Mouse (Mus musculus): ENCODE measurements around the gene Gm10197. TPM values are rescaled to one million over a fixed set of nuclear protein-coding genes. Genes with fewer than 3 reads are reported as not detected.

Gene Gm10197
- total and polyA plus RNA-seq, 2 experiments from 2014 or later: not detected

GRCm38 (mm10) chr19:53389851-53390431 lies 18.4 kb upstream of the Gm10197 start:
- H3K9ac ChIP-seq (replicated peaks; ENCODE audit: low read length): peak overlapping the region; percentile 99
- H3K27ac ChIP-seq: peak overlapping the region; percentile 98
- ATAC-seq (peak; percentile 82), DNase-seq (ENCODE audit: low spot score) (peak; percentile 66)
- no peaks in the 10 kb centered on the region for H3K9me3 ChIP-seq (ENCODE audit: low read length)
- under 1% methylated on average over 59 of the region's 59 CpGs for WGBS
- peaks cover 15% of the 10 kb centered on the region; the same call in 1 of the 2 replicates for H3K36me3 ChIP-seq (ENCODE audit: insufficient read depth, low read length)
- peak overlapping the region; percentile 70 for H3K4me2 ChIP-seq (ENCODE audit: low read depth, low read length)
- H3K4me3 ChIP-seq (ENCODE audit: low read length): peak overlapping the region; percentile 84
- peaks cover 6% of the 10 kb centered on the region; the same call in 1 of the 2 replicates for H3K4me1 ChIP-seq (ENCODE audit: insufficient read depth, low read length)
- no peak for TF ChIP-seq CTCF (IDR thresholded peaks at IDR 0.05; ENCODE audit: low read depth)
- H3K27me3 ChIP-seq (ENCODE audit: insufficient read depth, low read length): no peaks in the 10 kb centered on the region

- Histone ChIP-seq H3K4me1 (ENCODE audit: insufficient read depth, low read length) (peaks cover 6% of the 10 kb centered on the region; the same call in 1 of the 2 replicates), H3K27me3 (ENCODE audit: insufficient read depth, low read length) (no peaks in the 10 kb centered on the region), H3K9ac (replicated peaks; ENCODE audit: low read length) (peak overlapping the region; percentile 99), H3K36me3 (ENCODE audit: insufficient read depth, low read length) (peaks cover 15% of the 10 kb centered on the region; the same call in 1 of the 2 replicates), H3K4me3 (ENCODE audit: low read length) (peak overlapping the region; percentile 84), H3K9me3 (ENCODE audit: low read length) (no peaks in the 10 kb centered on the region), H3K4me2 (ENCODE audit: low read depth, low read length) (peak overlapping the region; percentile 70), H3K27ac (peak overlapping the region; percentile 98; the same call in 1 of the 2 replicates)
- ATAC-seq (no peak), DNase-seq (ENCODE audit: low spot score) (no peak)
- no peak for TF ChIP-seq CTCF (IDR thresholded peaks at IDR 0.05; ENCODE audit: low read depth)
- WGBS: 22% methylated on average over 6 of the region's 6 CpGs
Measured at GRCm38 (mm10) chr19:53389417-53389816, 17.9 kb upstream of the Gm10197 start.

DNA sequence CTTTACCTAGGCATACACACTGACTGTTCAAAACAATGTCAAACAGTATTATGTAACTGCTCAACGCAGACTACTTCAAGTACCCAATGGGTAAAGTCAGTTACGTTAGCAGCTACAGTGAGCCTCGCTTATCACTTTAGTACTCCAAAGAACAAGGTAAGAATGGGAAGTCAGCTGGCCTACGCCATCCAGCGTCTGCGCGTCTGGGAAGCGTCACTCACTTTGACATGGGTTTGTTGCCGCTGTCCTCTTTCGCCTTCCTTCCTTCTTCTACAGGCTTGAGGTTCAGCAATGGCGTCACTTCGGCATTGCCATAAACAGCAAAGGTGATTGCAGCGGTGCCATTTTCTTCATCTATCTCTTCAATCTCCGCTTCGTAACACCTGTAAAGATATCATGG lies 11.8 kb upstream of the Gm10197 start:
- peaks cover 37% of the 10 kb centered on the region for H3K36me3 ChIP-seq (ENCODE audit: insufficient read depth, low read length)
- no peak for TF ChIP-seq CTCF (IDR thresholded peaks at IDR 0.05; ENCODE audit: low read depth)

GRCm38 (mm10) chr19:53378421-53378820 lies 6.9 kb upstream of the Gm10197 start:
- H3K4me3 ChIP-seq (ENCODE audit: low read length): no peak overlapping the region
- H3K4me1 ChIP-seq (ENCODE audit: insufficient read depth, low read length): no peaks in the 10 kb centered on the region
- no peaks in the 10 kb centered on the region for H3K9me3 ChIP-seq (ENCODE audit: low read length)
- no peak overlapping the region for H3K27ac ChIP-seq
- DNase-seq (ENCODE audit: low spot score) (no peak), ATAC-seq (no peak)
- H3K4me2 ChIP-seq (ENCODE audit: low read depth, low read length): no peak overlapping the region
- WGBS: 91% methylated on average over 10 of the region's 10 CpGs
- no peak overlapping the region for H3K9ac ChIP-seq (replicated peaks; ENCODE audit: low read length)
- H3K36me3 ChIP-seq (ENCODE audit: insufficient read depth, low read length): peaks cover 19% of the 10 kb centered on the region
- no peak for TF ChIP-seq CTCF (IDR thresholded peaks at IDR 0.05; ENCODE audit: low read depth)
- no peaks in the 10 kb centered on the region for H3K27me3 ChIP-seq (ENCODE audit: insufficient read depth, low read length)

More for the DNA sequence above, 11.8 kb upstream of the Gm10197 start:
- no peak overlapping the region for H3K27ac ChIP-seq
- H3K4me3 ChIP-seq (ENCODE audit: low read length): no peak overlapping the region
- no peaks in the 10 kb centered on the region for H3K27me3 ChIP-seq (ENCODE audit: insufficient read depth, low read length)
- H3K9me3 ChIP-seq (ENCODE audit: low read length): no peaks in the 10 kb centered on the region
- WGBS: 97% methylated on average over 15 of the region's 15 CpGs
- H3K9ac ChIP-seq (replicated peaks; ENCODE audit: low read length): no peak overlapping the region
- DNase-seq (ENCODE audit: low spot score) (no peak), ATAC-seq (no peak)
- no peak overlapping the region for H3K4me2 ChIP-seq (ENCODE audit: low read depth, low read length)
- no peaks in the 10 kb centered on the region for H3K4me1 ChIP-seq (ENCODE audit: insufficient read depth, low read length)

DNA sequence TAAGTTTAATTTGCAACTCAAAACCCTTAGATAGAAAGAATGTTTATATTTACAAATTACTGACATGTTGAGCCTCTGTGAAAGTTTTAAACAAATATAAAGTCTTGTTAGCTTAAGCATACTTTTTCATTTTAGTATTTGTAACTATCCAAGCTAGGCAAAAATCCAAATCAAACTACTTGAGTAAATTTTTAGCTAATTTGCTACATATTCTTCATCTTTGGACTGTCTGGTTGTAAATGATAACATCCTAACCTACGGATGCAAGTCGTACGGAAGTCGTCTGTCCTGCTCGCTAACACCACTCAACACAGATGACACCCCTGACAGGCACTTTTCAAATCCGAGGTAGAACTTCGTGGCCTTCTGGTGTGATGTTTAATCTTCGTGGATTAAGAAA lies 6.1 kb upstream of the Gm10197 start:
- no peaks in the 10 kb centered on the region for H3K27me3 ChIP-seq (ENCODE audit: insufficient read depth, low read length)
- no peaks in the 10 kb centered on the region for H3K9me3 ChIP-seq (ENCODE audit: low read length)
- no peak overlapping the region for H3K4me2 ChIP-seq (ENCODE audit: low read depth, low read length)
- H3K4me1 ChIP-seq (ENCODE audit: insufficient read depth, low read length): no peaks in the 10 kb centered on the region
- TF ChIP-seq CTCF (IDR thresholded peaks at IDR 0.05; ENCODE audit: low read depth): no peak
- no peak overlapping the region for H3K27ac ChIP-seq
- peaks cover 12% of the 10 kb centered on the region; the same call in 1 of the 2 replicates for H3K36me3 ChIP-seq (ENCODE audit: insufficient read depth, low read length)
- ATAC-seq (no peak), DNase-seq (ENCODE audit: low spot score) (no peak)
- WGBS: 87% methylated on average over 8 of the region's 8 CpGs
- H3K4me3 ChIP-seq (ENCODE audit: low read length): no peak overlapping the region
- H3K9ac ChIP-seq (replicated peaks; ENCODE audit: low read length): no peak overlapping the region

DNA sequence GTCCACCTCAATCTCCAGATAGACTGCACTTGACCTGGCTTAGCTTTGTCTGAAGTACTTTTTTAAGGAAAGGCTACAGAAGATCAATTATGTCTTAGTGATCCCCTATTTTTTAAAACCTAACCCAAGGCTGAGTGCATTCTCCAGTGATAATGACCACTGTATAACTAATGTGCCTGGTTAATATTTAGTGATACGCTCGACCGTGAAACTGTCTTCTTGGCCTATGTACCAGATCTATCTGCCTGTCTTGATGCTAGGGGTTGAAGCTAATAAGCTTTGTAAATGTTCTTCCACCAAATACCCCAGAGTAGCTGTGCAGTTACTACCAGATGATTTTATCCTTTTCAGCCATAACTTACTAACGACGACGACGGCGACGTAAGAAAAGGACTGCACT lies 4.2 kb upstream of the Gm10197 start:
- no peak for TF ChIP-seq CTCF (IDR thresholded peaks at IDR 0.05; ENCODE audit: low read depth)
- no peak for DNase-seq (ENCODE audit: low spot score)
- no peak for ATAC-seq
- Histone ChIP-seq H3K27ac (no peak overlapping the region), H3K9ac (replicated peaks; ENCODE audit: low read length) (no peak overlapping the region), H3K27me3 (ENCODE audit: insufficient read depth, low read length) (no peaks in the 10 kb centered on the region), H3K4me2 (ENCODE audit: low read depth, low read length) (no peak overlapping the region), H3K36me3 (ENCODE audit: insufficient read depth, low read length) (peaks cover 11% of the 10 kb centered on the region; the same call in 1 of the 2 replicates), H3K4me1 (ENCODE audit: insufficient read depth, low read length) (no peaks in the 10 kb centered on the region), H3K9me3 (ENCODE audit: low read length) (no peaks in the 10 kb centered on the region), H3K4me3 (ENCODE audit: low read length) (no peak overlapping the region)
- 94% methylated on average over 9 of the region's 9 CpGs for WGBS

GRCm38 (mm10) chr19:53375299-53375698 lies 3.7 kb upstream of the Gm10197 start:
- Histone ChIP-seq H3K4me3 (ENCODE audit: low read length) (no peak overlapping the region), H3K9me3 (ENCODE audit: low read length) (no peaks in the 10 kb centered on the region), H3K27ac (no peak overlapping the region), H3K4me1 (ENCODE audit: insufficient read depth, low read length) (no peaks in the 10 kb centered on the region), H3K27me3 (ENCODE audit: insufficient read depth, low read length) (no peaks in the 10 kb centered on the region), H3K9ac (replicated peaks; ENCODE audit: low read length) (no peak overlapping the region), H3K36me3 (ENCODE audit: insufficient read depth, low read length) (peaks cover 11% of the 10 kb centered on the region; the same call in 1 of the 2 replicates), H3K4me2 (ENCODE audit: low read depth, low read length) (no peak overlapping the region)
- no peak for ATAC-seq
- no peak for DNase-seq (ENCODE audit: low spot score)
- 87% methylated on average over 6 of the region's 6 CpGs for WGBS
- TF ChIP-seq CTCF (IDR thresholded peaks at IDR 0.05; ENCODE audit: low read depth): no peak

Measured in hindbrain, postnatal 0 days (tissue).